Mouse (Mus musculus): Measurements from ENCODE around the gene Gm5089. TPM values are rescaled to one million over a fixed set of nuclear protein-coding genes. Genes with fewer than 3 reads are reported as not detected.

The Gm5089 gene
- total and polyA plus RNA-seq, 3 experiments, result not detected

- no peak for TF ChIP-seq MEF2A (IDR thresholded peaks at IDR 0.05; ENCODE audit: extremely low read depth, insufficient replicate concordance, low read depth, low read length, poor library complexity, severe bottlenecking)
- TF ChIP-seq TCF12 (IDR thresholded peaks at IDR 0.05; ENCODE audit: low read depth, low read length), result peak; percentile 72
- TF ChIP-seq ZKSCAN1 (IDR thresholded peaks at IDR 0.05; ENCODE audit: low read depth, low read length), result 0 out of 2 replicates have a peak, but pooled peaks have one; percentile 13
- TF ChIP-seq USF1 (IDR thresholded peaks at IDR 0.05; ENCODE audit: low read depth, low read length), result peak; percentile 19; the same call in 1 of the 2 replicates
- no peak for TF ChIP-seq RCOR1 (IDR thresholded peaks at IDR 0.05; ENCODE audit: low read depth, low read length)
- TF ChIP-seq POLR2AphosphoS2 (IDR thresholded peaks at IDR 0.05; ENCODE audit: low read length), result peak; percentile 60; the same call in 1 of the 2 replicates
- peak; percentile 87; the same call in 1 of the 2 replicates for TF ChIP-seq CHD1 (IDR thresholded peaks at IDR 0.05; ENCODE audit: low read depth, low read length)
- peak; percentile 42 for TF ChIP-seq MAX (IDR thresholded peaks at IDR 0.05; ENCODE audit: low read length)
- TF ChIP-seq MAZ (IDR thresholded peaks at IDR 0.05; ENCODE audit: low read depth, low read length), result peak; percentile 98
- TF ChIP-seq MYB (IDR thresholded peaks at IDR 0.05; ENCODE audit: low read depth, low read length), result no peak
- TF ChIP-seq NRF1 (IDR thresholded peaks at IDR 0.05; ENCODE audit: insufficient read depth, low read depth, low read length, poor library complexity, severe bottlenecking), result peak; percentile 47; the same call in 1 of the 2 replicates
Observed at GRCm38 (mm10) chr14:122464763-122465741, 14.1 kb upstream of the Gm5089 start, which contains the start of gene Zic5 (continued).

GRCm38 (mm10) chr14:122464351-122464762 is 13.4 kb upstream of the Gm5089 start:
- no peaks in the 10 kb centered on the region for H3K27me3 ChIP-seq (ENCODE audit: control insufficient read depth in 1 of 2, insufficient read depth in 2 of 2, low read length in 2 of 2)
- peak overlapping the region; percentile 84 for H3K27ac ChIP-seq (ENCODE audit: control insufficient read depth, low read depth, low read length)
- H3K4me3 ChIP-seq (ENCODE audit: control insufficient read depth in 1 of 2, insufficient read depth in 1 of 2, low read depth in 2 of 2, low read length in 2 of 2), result peak overlapping the region; percentile 72 to 94
- H3K4me1 ChIP-seq (ENCODE audit: control insufficient read depth in 1 of 2, insufficient read depth in 2 of 2, low read length in 2 of 2), result peaks cover 13 to 14% of the 10 kb centered on the region in 2 experiments
- peak overlapping the region; percentile 93 for H3K9ac ChIP-seq (ENCODE audit: control insufficient read depth, low read depth, low read length, poor library complexity, severe bottlenecking)
- no peaks in the 10 kb centered on the region for H3K9me3 ChIP-seq (replicated peaks; ENCODE audit: insufficient read depth, low read length)
- DNase-seq (ENCODE audit: low read depth, low spot score), result no peak
- H3K36me3 ChIP-seq (ENCODE audit: control insufficient read depth in 1 of 2, insufficient read depth in 2 of 2, low read length in 2 of 2), result peaks cover 3 to 19% of the 10 kb centered on the region in 2 experiments; a peak in 3 of 4 replicates
- H3K79me2 ChIP-seq (ENCODE audit: control insufficient read depth, insufficient read depth, low read length, poor library complexity), result peaks cover 50% of the 10 kb centered on the region
- 0 out of 2 replicates have a peak, but pooled peaks have one; percentile 87 for TF ChIP-seq CHD1 (IDR thresholded peaks at IDR 0.05; ENCODE audit: low read depth, low read length)
- TF ChIP-seq USF2 (IDR thresholded peaks at IDR 0.05; ENCODE audit: borderline replicate concordance in 1 of 2, insufficient read depth in 1 of 2, low read depth in 1 of 2, low read length in 2 of 2), result no peak
- no peak for TF ChIP-seq ZKSCAN1 (IDR thresholded peaks at IDR 0.05; ENCODE audit: low read depth, low read length)
- 0 out of 2 replicates have a peak, but pooled peaks have one; percentile 12 for TF ChIP-seq SMC3 (IDR thresholded peaks at IDR 0.05; ENCODE audit: low read depth, low read length)
- TF ChIP-seq MYC (IDR thresholded peaks at IDR 0.05; ENCODE audit: low read depth, low read length), result no peak
- TF ChIP-seq ETS1 (IDR thresholded peaks at IDR 0.05; ENCODE audit: low read depth, low read length), result no peak
- TF ChIP-seq UBTF (IDR thresholded peaks at IDR 0.05; ENCODE audit: borderline replicate concordance, insufficient read depth, low read depth, low read length), result peak; percentile 32; the same call in 1 of the 2 replicates
- no peak for TF ChIP-seq USF1 (IDR thresholded peaks at IDR 0.05; ENCODE audit: low read depth, low read length)
- no peak for TF ChIP-seq RAD21 (IDR thresholded peaks at IDR 0.05; ENCODE audit: low read depth, low read length)
- TF ChIP-seq ZC3H11A (IDR thresholded peaks at IDR 0.05; ENCODE audit: low read depth, low read length), result no peak
- TF ChIP-seq HCFC1 (IDR thresholded peaks at IDR 0.05; ENCODE audit: low read depth, low read length), result no peak
